Mouse (Mus musculus) CD4-positive, CD25-positive, alpha-beta regulatory T cell, adult 4 months (primary cell): ENCODE measurements around the gene Dgcr8. TPM values are rescaled to one million over a fixed set of nuclear protein-coding genes. Genes with fewer than 3 reads are reported as not detected.

Experiments
- ATAC-seq: one replicate; pipeline ENCODE4 v1.8.0; 2017
- polyA plus RNA-seq, 2 experiments: library from polyadenylated mRNA; unstranded; fragments of 100-300 nt; shearing (Covaris generic); gene quantifications; one replicate each; pipeline ENCODE4 v1.2.1; 2017

The Dgcr8 gene
- polyA plus RNA-seq, 2 experiments from 2014 or later = 21.1 to 25.9 TPM

GRCm38 (mm10) chr16:18220001-18220400, 69.0 kb downstream of the Dgcr8 start:
- no peak for ATAC-seq

GRCm38 (mm10) chr16:18218580-18218996, 70.5 kb downstream of the Dgcr8 start:
- ATAC-seq = no peak

- ATAC-seq = no peak
Measured at GRCm38 (mm10) chr16:18217579-18217978, 71.5 kb downstream of the Dgcr8 start, which contains the start of gene Ccdc188. Gene Ccdc188, plus strand, starts transcription at chr16:18217879.

GRCm38 (mm10) chr16:18214858-18215257, 74.2 kb downstream of the Dgcr8 start:
- no peak for ATAC-seq

- ATAC-seq = no peak
Measured at GRCm38 (mm10) chr16:18213689-18214088, 75.4 kb downstream of the Dgcr8 start.

GRCm38 (mm10) chr16:18211417-18212171, 77.5 kb downstream of the Dgcr8 start:
- peak; percentile 54 for ATAC-seq

GRCm38 (mm10) chr16:18210701-18211416, 78.2 kb downstream of the Dgcr8 start:
- no peak for ATAC-seq

Other genes with a start within 250 kb of the Dgcr8 start
- 10 to 100 TPM; 16.4 to 21.2 TPM for gene Dgcr6, start 236.4 kb downstream of the Dgcr8 start, polyA plus RNA-seq
- 10 to 100 TPM in 1 of 2 experiments, 1 to 10 TPM in 1; 5.7 to 11.1 TPM for gene Prodh, start 199.0 kb downstream of the Dgcr8 start, polyA plus RNA-seq
- not detected for gene Rtn4r, start 161.6 kb downstream of the Dgcr8 start, polyA plus RNA-seq
- not detected for gene Ccdc188, start 71.4 kb downstream of the Dgcr8 start, polyA plus RNA-seq
- gene Zdhhc8, start 54.1 kb downstream of the Dgcr8 start, polyA plus RNA-seq = 1 to 10 TPM; 1.6 to 3.2 TPM
- gene Trmt2a, start 40.6 kb downstream of the Dgcr8 start, polyA plus RNA-seq = 10 to 100 TPM; 42.2 to 67.6 TPM
- 100 to 1,000 TPM; 122 to 138 TPM for gene Ranbp1, start 40.5 kb downstream of the Dgcr8 start, polyA plus RNA-seq
- not detected for gene Gm49776, start 30.9 kb downstream of the Dgcr8 start, polyA plus RNA-seq
- gene Tango2, start 58.9 kb upstream of the Dgcr8 start, polyA plus RNA-seq = 10 to 100 TPM; 71.4 to 94.5 TPM
- gene Arvcf, start 58.9 kb upstream of the Dgcr8 start, polyA plus RNA-seq = under 1 TPM in 1 of 2 experiments, not detected in 1; 0.91 TPM
- gene Txnrd2, start 137.1 kb upstream of the Dgcr8 start, polyA plus RNA-seq = 10 to 100 TPM; 21.7 to 26.7 TPM
- 10 to 100 TPM; 62.0 to 65.2 TPM for gene Comt, start 137.6 kb upstream of the Dgcr8 start, polyA plus RNA-seq
- gene Gnb1l, start 209.5 kb upstream of the Dgcr8 start, polyA plus RNA-seq = 10 to 100 TPM; 15.4 to 21.4 TPM
- 1 to 10 TPM in 1 of 2 experiments, under 1 TPM in 1; 0.67 to 1.9 TPM for gene Rtl10, start 209.7 kb upstream of the Dgcr8 start, polyA plus RNA-seq